Mouse (Mus musculus): ENCODE measurements around the gene Cdc7.
"Not testable (repeated sequence)": the region's sequence is repeated elsewhere in the genome, so short reads cannot be mapped to it uniquely, and the experiment has no call there.

Cdc7 gene

DNA sequence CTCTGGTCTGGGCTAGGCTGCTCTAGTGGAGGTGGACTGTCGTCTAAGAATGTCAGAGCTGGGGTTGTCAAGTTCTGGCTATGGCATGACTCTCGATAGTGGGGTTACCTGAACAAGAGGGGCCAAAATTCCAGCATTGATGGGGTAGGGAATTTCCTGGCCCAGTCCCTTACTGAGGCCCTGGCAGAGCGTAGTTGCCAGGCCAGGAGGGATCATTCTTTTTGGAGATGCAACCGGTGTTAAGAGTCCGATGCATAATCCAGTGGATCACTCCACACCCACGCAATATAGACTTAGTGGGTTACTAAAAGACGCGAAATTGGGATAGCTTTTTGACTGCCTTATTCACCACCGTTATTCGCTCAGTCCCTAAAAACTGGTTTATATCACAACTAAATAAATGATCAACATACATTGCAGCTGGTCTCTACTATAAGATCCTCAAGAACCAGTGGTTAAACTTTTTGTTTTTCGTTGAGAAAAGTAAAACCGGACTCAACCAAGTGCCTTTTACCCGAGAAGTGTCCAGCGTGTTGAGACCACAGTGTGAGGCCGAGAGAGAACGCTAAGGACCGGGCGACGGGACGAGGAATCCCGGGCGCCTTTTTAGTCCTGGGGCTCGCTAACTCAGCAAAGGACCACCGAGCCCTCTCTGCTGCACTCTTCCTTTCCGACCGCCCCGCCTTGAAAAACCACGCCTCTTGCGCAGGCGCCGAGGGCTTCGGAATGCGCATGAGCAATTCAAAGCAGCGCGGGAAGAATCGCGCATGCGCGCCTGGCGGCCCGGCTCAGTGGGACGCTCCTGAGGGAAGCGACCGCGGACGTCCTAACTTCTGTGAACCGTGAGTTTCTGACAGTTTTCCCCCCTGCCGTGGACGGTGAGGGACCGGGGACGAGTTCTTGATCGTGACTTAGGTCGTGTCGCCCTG lies at the start of gene Cdc7:
Gene Cdc7, plus strand, starts transcription at position 739 of the 929 bp plus-strand sequence.
- DNase-seq (ENCODE audit: low read depth, low spot score), result peak; percentile 91

GRCm38 (mm10) chr5:106919315-106919714 lies 44.8 kb upstream of the Cdc7 start:
- DNase-seq (ENCODE audit: low read depth, low spot score), result no peak

- DNase-seq (ENCODE audit: low read depth, low spot score), result peak; percentile 57
Observed at GRCm38 (mm10) chr5:106925488-106926368, 38.4 kb upstream of the Cdc7 start, which contains the start of gene Hfm1. Hfm1 (minus strand) TSS chr5:106926321.

GRCm38 (mm10) chr5:106926369-106926686 lies 37.8 kb upstream of the Cdc7 start:
- DNase-seq (ENCODE audit: low read depth, low spot score), result no peak

- no peak for DNase-seq (ENCODE audit: low read depth, low spot score)
Observed at GRCm38 (mm10) chr5:106927996-106928395, 36.1 kb upstream of the Cdc7 start.

GRCm38 (mm10) chr5:106946342-106946741 lies 17.8 kb upstream of the Cdc7 start:
- no peak for DNase-seq (ENCODE audit: low read depth, low spot score)

DNA sequence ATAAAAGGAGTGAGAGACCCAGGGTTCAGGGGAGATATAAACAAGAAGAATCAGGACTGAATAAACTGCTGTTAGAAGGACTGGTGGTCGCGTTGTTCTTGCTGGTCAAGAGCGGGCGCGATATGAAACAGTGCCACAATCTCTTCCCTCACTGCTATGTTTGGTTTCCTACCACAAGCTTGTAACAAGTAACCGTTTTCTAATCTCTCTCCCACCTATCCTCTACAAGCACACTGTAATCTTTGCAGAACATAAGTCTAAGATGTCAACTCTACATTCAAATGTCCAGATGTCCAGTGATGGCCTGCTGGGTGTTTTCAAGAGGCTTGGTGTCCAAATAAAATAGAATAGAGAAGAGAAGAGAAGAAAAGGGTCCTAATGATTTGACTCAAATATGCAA lies 15.4 kb upstream of the Cdc7 start:
- no peak for DNase-seq (ENCODE audit: low read depth, low spot score)

GRCm38 (mm10) chr5:106956467-106956866 lies 7.7 kb upstream of the Cdc7 start:
- no peak for DNase-seq (ENCODE audit: low read depth, low spot score)

DNA sequence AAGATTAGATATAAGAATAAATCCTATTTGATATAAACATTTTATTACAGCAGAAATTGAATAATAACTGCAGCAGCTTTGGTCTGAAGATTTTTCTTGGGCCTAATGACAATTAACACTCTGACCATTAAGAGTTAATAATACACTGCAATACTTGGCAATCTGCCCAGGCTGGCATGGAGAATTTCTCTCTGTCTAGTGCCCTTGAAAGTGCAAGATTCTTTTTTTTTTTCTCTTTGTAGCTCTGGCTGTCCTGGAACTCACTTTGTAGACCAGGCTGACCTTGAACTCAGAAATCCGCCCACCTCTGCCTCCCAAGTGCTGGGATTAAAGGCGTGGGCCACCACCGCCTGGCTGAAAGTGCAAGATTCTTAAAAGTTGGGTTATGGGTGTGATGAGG lies 5.1 kb upstream of the Cdc7 start:
- DNase-seq (ENCODE audit: low read depth, low spot score), result no peak

GRCm38 (mm10) chr5:106960451-106960850 lies 3.7 kb upstream of the Cdc7 start:
- DNase-seq (ENCODE audit: low read depth, low spot score), result no peak

DNA sequence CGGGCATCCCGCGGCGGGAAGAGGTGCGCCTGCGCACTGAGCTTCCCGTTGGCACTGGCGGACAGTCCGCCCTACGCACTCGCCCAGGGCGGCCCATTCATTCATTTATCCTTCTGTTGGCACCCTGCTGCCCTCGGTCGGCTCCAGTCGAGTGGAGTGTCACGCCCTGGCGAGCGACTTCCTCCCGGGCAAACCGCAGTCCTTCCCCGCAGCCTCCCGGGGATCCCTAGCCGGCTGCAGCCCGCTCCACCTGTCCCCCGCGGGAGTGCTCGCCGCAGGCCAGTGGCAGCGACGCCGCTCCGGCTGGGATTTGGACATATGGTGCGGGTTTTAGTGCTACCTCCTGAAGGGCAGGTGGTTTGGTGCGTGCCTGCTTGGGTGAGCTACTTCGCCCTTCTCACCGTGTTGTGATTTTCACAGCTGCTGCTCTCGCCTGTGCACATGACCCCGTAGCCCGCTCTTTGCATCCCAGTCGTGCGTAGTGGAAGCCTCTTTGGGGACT lies 442 bp downstream of the Cdc7 start:
- no peak for DNase-seq (ENCODE audit: low read depth, low spot score)

- no peak for DNase-seq (ENCODE audit: low read depth, low spot score)
Observed at GRCm38 (mm10) chr5:106966443-106966842, 2.3 kb downstream of the Cdc7 start.

DNA sequence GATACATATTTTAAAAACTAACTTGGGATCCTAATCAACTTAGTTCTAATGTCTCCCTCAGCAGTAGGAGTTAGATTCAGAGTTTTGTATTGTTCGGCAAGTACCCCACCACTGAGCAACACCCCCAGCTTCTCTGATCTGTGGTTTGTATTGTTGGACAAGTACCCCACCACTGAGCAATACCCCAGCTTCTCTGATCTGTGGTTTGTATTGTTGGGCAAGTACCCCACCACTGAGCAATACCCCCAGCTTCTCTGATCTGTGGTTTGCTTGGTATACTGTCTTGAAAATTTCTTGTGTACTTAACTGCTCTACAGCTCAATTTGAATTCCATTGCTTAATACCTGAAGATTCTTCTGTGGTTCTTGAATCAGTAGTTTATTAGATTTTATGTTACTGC lies 3.5 kb downstream of the Cdc7 start:
- no peak for DNase-seq (ENCODE audit: low read depth, low spot score)

- DNase-seq (ENCODE audit: low read depth, low spot score), result no peak
Observed at GRCm38 (mm10) chr5:106973883-106974282, 9.8 kb downstream of the Cdc7 start.

DNA sequence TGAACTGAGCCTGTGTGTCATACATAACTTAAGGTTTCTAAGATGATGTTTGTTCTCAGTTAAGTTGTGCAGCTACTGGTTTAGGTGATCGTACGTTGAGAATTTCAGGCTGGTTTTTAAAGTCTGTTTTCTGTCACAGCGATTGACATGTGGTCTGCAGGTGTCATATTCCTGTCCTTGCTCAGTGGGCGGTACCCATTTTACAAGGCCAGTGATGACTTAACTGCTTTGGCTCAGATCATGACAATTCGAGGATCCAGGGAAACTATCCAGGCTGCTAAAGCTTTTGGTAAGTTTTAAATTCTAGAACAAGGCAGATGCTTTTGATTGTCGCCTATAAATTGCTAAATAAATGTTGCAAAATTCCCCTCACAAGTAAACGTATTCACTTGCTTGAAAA lies 15.0 kb downstream of the Cdc7 start:
- DNase-seq (ENCODE audit: low read depth, low spot score), result no peak

DNA sequence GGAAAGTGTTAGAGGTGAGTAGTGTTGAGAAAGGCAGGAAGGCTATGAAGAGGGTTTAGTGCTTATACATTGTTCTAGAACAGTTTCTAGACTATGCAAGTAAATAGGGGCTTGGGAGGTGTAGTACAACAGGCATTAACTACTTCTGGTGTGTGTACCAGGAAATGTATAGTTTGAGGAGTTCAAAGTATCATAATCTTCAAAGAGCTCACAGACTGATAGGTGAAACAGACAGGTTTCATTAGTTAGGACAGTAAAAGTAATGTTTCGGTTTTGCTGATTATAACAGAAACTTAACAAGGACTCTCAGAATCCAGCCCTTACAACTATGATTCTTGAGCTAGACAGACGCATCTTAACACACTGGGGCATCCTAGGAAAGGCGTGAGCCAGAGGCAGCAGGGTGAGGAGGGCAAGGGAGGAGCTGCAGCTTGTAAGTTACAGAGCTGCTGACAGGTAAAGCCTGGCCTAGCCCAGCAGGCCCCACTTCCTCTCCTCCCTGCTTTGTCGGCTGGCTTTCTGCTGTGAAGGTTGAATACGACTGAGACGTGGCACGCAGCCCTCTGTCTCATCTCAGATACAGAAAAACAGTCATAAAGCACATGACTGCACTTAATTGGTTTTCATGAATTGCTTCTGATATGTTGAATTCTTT lies 18.3 kb downstream of the Cdc7 start:
- peak; percentile 52 for DNase-seq (ENCODE audit: low read depth, low spot score)

DNA sequence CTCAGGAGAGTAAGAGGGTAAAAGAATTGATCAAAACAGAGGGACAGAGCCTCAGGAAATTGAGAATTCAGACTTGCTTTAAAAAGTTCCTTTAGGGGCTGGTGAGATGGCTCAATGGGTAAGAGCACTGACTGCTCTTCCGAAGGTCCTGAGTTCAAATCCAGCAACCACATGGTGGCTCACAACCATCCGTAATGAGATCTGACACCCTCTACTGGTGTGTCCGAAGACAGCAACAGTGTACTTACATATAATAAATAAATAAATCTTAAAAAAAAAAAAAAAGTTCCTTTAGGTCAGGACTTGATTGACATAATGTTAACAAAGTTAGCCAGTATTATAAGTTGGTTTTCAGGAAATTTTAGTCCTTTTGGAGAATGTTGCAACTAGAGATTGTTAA lies 20.8 kb downstream of the Cdc7 start:
- DNase-seq (ENCODE audit: low read depth, low spot score), result not testable (repeated sequence)

- no peak for DNase-seq (ENCODE audit: low read depth, low spot score)
Observed at GRCm38 (mm10) chr5:106985594-106985993, 21.5 kb downstream of the Cdc7 start.

GRCm38 (mm10) chr5:106989181-106989580 lies 25.1 kb downstream of the Cdc7 start:
- no peak for DNase-seq (ENCODE audit: low read depth, low spot score)

- DNase-seq (ENCODE audit: low read depth, low spot score), result no peak
Observed at GRCm38 (mm10) chr5:106989786-106990185, 25.7 kb downstream of the Cdc7 start.

DNA sequence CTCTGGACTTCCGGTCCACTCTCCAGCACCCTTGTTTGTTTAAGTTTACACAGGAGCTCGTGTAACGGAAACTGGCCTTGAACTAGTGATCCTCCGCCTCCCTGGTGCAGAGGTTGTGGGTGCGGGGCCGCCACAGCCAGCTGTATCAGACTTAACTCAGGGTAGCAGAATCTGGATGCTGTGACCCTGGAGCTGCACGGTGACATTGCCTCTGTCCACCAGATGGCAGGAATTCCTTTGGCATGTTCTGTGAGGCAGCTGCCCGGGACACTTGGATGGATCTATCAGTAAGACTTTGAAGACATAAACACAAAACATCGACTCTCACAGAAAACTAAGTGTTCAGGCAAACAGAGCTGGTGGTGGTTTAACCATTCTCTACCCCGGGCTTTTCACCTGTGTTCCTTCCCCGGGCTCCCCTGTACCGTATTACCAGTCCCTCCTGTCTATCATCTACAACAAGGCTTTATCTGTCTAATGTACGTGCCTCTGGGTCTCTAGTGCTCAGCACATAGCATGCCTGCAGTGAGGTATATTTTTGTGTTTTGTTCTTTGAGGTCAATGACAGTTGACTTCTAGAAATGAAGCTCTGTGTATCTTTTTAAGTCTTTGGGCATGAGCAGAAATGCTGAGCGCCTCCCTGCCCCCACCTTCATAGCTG lies 26.6 kb downstream of the Cdc7 start:
- peak; percentile 51 for DNase-seq (ENCODE audit: low read depth, low spot score)

Measured in CD4-positive helper T cell, adult 2 months (primary cell).